Mouse (Mus musculus) spleen, postnatal 36 days (tissue): Measurements from ENCODE around the gene Hps1.

Source experiments
- DNase-seq, 2 experiments: peaks; one replicate each; pipeline ENCODE4 v3.0.0; 2022; ENCODE audit warnings: low spot score in 2 of 2, mixed read lengths in 1 of 2

Hps1 gene

DNA sequence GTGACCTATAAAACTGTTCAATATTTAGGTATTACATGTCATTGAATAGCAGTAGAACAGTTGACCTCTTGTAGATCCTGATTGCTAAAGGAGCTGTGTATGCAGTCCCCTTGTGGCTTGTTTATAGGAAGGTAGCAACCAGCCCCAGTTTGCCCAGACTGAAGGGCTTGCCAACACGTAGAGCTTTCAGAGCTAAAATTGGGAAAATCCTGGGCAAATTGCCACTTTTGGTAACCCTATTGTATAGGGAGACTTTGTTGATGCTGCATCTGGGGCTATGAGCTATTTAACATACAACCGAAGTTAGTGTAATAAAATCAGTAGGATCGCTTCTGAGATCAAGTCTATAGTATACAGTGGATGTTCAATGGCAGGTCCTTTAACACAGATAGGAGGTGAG is 61.7 kb downstream of the Hps1 start:
- DNase-seq: no peak

DNA sequence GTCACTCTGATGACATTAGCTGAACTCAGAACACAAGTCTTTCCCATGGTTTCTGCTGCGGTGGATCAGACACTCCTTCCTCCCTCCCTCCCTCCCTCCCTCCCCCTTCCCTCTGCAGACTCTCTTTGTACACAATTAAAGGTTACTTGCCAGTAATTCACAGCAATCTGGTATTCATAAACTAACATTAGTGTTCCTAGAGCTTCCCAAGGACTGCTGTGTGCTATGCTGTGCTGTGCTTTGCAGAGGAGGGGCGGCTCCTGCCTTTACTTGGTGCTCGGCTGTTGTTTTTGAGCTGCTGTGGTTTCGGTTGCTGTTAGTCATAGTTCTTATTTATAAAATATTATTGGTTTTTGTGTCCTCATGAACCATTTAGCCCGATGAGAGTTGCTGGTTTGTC is 62.1 kb downstream of the Hps1 start:
- DNase-seq: no peak

DNA sequence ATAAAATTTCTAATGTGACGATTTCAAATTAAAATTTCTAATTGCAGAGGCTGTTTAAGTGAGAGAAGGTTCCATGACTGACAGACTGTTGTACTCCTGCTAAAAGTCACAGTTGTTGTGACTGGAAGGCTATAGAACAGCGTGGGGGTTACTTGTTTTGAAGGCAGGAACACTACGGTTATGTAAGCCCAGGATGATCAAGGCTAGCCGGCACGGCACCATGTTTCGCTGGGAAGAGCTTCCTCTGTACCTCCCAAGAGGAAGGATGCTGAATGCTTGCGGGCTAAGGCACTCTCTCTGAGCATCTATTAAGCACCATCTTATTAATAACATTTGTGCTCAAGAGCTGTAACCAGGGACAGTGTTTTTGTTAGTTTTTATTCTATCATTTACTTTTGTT is 63.3 kb downstream of the Hps1 start:
- DNase-seq: no peak

DNA sequence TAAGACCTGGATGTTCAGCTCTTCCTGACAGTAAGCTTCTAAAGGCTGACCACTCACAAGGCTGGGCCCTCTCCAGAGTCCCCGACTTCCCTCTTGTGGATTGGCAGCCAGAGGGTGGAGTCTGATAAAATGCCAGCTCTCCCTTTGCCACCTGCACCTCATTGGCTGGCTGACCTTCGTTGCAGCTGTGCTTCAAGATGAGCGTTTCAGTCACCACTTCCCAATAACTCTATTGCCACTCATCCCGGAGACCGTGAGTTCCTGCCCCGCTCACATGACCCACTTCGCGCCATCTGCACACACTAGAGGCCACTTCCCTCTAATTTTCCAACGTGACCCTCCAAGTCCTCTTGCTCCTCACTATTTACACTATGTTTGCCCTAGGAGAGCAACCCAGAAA is 66.0 kb downstream of the Hps1 start:
- no peak for DNase-seq
